Mouse (Mus musculus): ENCODE results near the gene Mrps7.
"Not testable (repeated sequence)": the region's sequence is repeated elsewhere in the genome, so short reads cannot be mapped to it uniquely, and the experiment has no call there.

The Mrps7 gene

DNA sequence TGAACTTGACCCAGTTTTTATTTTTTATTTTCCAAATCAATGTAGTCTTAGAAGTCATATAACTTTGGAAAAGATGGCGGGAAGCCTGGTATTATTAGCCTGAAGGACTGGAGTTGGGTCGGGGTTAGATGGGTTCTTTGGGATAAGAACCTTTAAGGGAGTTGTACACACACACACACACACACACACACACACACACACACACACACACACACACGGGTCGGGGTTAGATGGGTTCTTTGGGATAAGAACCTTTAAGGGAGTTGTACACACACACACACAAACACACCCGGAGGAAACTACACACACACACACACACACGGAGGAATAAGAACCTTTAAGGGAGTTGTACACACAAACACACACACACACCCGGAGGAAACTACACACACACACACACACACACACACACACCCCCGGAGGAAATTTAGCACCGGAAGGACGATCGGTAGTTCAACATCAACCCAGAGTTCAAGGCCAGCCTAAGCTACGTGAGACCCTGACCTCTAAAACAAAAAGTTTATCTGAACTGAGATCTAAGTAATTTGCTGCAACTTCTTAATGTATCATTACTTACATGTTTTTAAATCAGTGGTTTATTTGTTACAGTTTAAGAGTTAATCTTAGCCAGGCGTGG, 24.9 kb downstream of the Mrps7 start:
- no peak for DNase-seq (ENCODE audit: low read depth, low spot score)

DNA sequence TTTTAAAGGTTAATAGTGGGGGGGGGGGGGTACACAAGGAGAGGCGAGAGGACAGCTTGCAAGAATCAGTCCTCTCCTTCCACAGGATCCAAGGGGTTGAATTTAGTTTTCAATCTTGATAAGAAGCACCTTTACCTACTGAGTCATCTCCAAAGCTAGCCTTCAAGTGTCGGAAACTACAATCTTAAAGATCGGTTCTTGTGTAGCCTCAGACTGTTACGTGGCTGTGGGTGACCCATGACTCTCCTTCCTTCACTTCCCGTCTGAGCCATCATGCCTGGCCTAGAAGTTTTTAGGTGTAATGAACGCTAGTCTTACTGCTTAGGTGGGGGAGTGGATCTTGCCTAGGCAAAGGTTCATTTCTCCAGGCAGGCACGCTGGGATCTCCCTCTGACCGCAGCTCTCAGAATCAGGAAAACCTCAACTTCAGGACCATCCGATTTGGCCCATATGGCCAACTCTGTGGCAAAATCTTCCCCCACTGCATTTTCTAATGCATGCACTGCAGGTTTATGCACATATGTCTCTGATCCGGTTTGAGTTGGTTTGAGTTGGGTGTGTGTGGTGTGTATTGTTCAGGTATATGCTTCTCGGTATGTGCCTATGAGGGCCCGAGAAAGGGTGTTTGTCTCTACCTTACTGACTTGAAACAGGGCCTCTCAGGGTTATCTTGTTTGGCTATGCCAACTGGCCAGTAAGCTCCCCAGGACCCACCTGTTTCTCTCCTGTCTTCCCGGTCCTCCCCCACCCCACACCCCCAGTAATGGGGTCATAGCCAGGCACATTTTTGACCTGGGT, 26.2 kb downstream of the Mrps7 start:
- DNase-seq (ENCODE audit: low read depth, low spot score), result no peak

DNA sequence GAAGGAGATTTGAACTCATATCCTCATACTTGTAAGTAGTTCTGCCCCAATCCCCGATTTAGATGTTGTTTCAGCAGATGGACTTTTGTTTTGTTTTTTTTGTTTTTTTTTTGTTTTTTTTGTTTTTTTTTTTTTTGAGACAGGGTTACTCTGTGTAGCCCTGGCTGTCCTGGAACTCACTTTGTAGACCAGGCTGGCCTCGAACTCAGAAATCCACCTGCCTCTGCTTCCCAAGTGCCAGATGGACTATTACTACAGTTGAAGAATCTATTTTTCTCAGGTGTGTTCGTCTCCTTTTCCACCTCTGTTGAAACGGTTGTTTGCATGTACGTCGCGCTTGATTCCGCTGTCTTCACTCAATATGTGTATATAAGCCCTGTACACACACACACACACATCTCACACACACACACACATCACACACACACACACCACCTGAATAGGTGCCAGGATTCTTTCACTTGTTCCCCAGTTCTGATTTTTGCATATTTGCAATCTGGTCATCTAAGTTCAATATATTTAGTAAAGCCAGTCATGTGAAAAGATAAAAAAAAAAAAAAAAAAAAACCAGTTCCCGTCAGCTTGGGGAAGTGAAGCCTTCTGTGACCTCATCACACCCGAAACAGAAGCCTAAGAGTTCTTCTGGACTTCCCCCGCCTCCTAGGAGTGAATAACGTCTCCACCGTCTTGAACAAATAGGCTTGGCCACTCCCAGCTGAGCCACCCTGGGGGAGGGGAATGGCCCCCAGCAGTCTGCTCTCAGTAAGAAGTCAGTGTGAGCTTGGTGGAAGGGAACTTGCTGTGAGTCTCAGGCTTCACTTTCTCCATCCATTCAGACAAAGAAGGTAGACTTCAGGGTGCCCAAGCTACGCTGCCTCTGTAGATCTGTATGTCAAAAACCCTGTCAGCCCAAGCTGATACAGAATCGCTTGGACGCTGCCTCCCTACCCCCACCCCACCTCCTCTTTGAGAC, 27.1 kb downstream of the Mrps7 start:
- no peak for DNase-seq (ENCODE audit: low read depth, low spot score)

DNA sequence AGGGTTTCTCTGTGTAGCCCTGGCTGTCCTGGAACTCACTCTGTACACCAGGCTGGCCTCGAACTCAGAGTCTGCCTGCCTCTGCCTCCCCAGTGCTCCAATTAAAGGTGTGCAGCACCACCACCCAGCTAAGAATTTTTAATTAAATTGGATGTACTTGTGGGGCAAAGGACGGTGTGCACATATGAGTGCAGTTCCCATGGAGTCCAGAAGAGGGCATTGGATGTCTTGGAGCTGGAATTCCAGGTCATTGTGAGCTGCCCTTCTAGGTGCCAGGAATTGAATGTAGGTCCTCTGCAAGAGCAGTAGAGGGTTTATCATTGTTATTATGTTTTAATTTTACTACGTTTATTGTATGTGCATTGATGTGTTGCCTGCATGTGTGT, 27.8 kb downstream of the Mrps7 start:
- DNase-seq (ENCODE audit: low read depth, low spot score), result no peak

DNA sequence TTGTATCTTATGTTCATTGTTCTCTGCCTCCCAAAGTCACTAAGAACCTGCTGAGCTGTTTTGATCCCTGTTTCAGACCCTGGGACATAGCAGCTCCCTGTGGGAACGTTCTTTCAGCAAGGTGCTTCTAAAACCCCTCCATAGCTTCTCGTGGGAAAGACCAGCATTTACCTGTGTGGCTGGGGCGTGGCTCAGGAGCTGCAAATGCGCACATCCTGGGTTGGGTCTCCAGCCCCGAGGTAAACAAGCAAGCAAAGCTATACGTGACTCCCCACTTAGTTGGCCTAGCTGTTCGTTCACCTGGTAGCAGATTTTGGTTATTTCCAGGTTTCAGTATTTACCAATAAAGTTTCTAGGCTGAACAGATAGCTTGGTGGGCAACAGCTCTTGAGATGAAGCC, 28.5 kb downstream of the Mrps7 start:
- no peak for DNase-seq (ENCODE audit: low read depth, low spot score)

DNA sequence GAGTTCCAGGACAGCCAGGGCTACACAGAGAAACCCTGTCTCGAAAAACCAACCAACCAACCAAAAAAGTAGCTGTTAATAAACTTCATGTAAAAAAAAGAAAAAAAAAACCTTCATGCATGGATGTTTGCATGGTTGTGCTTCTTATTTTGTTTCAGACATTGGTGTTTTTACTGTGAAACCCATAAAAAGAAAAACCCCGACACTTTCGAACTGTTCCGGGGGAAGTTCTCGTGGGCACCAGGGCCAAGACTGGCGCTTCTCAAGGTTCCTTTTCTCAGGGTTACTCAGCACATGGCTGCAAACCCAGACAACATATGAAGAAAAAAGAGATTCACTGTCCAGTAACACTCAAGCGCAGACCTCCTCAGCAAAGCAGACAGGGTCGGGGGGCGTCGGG, 29.1 kb downstream of the Mrps7 start:
- DNase-seq (ENCODE audit: low read depth, low spot score), result no peak

DNA sequence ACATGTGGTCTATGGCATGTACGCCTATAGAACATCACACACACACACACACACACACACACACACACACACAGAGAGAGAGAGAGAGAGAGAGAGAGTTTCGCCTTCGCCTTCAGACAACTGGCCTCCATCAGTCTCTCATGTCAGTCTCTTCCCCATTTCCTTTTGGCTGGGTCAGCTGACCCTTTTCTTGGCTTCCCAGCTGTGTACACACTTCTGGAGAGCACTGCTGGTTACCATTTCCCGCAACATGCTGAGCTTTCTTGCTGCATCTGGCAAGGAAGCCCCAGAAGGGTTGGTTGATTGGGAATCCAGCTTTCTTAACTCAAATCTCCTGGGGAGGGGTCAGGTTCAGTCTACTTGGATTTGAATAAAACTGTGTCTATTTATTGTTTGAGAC, 30.4 kb downstream of the Mrps7 start:
- no peak for DNase-seq (ENCODE audit: low read depth, low spot score)

DNA sequence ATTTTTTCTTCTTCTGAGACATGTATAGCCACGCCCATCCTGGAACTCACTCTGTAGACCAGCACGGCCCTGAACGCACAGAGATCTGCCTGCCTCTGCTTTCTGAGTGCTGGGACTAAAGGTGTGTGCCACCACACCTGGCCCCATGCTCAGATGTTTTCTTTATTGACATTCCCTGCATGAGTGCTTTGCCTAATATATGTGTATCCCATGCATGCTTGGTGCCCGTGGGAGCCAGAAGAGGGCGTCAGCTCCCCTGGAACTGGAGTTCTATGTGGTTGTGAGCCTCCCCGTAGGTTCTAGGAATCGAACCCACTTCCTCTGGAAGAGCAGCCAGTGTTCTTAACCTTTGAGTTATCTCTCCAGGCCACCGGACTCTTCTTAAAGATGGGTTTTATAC, 31.3 kb downstream of the Mrps7 start:
- no peak for DNase-seq (ENCODE audit: low read depth, low spot score)

DNA sequence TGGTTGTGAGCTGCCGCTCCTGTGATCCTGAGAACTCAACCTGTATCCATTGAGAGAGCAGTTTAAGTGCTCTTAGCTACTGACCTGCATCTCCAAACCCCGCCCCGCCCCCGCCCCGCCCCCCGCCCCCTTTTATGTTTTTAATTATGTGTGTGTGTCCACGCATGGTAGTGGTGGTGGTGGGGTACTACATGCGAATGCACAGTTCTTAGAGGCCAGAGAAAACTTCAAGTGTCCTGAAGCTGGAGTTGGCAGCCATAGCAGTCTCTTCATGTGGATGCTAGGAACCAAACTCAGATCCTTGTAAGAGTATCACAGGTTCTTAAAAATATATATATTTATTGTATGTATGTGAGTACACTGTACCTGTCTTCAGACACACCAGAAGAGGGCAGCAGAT, 31.8 kb downstream of the Mrps7 start:
- DNase-seq (ENCODE audit: low read depth, low spot score), result no peak

DNA sequence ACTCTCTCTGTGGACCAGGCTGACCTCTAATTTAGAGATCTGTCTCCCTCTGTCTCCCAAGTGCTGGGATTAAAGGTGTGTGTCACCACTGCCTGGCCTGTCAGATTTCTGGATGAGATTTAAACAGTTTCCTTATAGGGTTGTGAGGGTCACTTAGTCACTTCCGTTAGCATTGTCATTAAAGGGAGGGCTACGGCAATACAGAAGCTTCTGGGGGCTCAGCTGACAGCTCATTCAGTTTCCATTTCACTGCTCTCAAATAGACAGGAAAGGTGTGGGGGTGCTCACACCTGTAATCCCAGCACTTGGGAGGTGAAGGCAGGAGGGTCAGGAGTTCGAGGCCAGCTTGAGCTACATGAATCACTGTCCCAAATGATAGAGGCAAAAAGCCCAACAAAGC, 33.2 kb downstream of the Mrps7 start:
- DNase-seq (ENCODE audit: low read depth, low spot score), result no peak

DNA sequence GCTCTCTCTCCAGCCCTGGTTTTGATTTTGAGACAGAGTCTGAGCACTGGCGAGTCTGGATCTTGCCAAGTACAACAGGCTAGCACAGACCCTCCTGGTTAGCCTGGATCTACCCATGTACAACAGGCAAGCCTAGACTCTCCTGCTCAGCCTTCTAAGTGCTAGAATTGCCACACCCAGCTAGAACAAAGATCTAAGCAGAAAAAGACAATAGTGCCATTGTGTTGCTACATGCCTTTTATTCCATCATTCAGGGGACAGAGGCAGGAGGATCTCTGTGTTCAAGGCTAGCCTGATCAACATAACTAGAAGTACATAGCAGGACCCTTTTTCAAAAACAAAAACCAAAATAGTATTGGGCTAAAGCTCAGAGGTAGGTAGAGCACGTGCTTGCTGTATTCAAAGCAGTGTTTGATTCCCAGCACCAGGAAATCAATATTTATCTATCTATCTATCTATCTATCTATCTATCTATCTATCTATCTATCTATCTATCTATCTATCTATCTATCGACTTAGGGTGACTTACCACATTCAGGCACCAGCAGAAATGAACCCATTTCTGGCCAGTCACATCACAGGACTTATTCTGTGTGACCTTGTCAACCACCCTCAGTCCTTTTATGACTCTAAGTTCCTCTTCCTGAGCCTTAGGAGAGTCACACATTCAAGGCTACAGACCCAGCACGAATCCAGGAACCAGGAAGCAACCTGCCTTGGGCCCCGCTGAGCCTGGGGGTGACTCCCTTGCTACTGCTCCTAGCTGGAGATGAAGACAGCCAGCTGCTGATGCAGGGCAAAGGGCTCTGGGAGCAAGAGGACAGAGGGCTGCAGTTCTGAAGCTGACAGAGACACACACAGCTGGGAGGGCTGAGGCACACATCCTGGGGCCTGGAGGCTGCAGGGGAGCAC, 35.0 kb downstream of the Mrps7 start:
- DNase-seq (ENCODE audit: low read depth, low spot score), result no peak

DNA sequence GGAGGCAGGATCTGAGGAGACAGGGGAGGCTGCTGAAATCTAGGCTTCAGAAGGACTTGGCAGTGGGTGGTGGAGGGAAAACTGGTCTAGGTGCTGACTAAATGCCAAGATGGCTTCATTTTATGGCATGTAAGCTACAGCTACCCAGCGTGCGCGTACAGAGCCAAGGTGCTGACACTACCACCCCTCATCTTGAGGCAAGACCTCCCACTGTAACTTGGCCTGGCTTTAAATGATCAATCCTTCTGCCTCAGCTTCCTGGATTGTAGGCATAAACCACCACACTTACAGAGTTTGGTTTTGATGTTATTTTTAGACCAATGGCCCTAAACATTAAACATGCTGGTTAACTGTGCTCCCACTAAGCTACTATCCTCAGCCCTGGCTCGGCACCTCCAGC, 35.8 kb downstream of the Mrps7 start:
- DNase-seq (ENCODE audit: low read depth, low spot score), result no peak

DNA sequence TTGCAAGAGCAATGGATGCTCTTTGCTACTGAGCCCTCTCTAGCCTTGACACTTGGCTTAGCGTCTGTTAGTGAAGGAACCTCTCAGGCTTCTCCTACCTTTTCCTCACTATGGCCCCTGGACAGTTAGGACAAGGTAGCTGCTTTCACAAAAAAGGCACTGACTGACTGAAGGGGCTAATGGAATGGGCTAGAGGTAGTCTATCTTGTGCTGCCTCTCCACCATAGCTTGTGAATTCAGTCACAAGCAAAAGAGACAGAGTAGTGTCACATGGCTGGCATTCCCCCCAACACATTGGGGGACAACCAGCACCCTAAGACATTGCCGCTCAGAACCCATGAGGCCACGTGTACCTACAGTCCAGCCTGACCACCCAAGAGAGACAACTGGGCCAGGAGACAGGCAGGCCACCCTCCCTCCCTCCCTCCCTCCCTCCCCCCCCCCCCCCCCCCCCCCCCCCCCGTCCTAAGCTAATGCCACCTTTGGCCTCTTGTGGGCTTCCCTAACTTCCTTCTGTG, 36.6 kb downstream of the Mrps7 start:
- no peak for DNase-seq (ENCODE audit: low read depth, low spot score)

DNA sequence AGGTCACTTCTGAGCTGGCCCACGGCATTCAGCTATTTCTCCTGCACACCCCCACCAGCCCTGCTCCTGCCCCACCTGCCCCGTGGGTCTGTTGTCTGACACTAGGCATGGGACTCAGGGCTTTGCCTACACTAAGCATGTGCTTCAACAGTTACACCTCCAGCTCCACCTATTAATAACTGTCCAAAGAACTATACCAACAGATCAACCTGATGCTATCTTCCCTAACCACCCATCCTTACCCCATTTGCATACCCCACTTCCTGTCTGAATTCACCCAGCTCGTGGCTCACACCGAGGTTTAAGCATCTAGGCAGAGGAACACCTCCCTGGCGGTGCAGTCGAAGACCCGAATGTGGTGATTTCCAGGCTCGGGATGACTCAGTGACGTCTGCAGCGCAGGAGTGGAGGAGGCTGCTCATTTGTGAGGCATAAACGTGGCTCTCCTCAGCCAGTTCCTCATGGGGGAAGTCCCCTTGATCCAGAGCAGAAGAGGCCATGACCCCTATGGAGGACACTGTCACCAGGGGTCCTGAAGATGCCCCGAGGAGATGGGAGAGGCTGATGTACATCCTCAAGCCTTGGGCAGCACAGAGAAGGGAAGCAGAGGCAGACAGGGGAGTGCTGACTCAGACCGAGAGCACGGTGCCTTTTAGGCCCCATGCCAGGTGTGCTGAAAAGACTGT, 37.4 kb downstream of the Mrps7 start:
- no peak for DNase-seq (ENCODE audit: low read depth, low spot score)

DNA sequence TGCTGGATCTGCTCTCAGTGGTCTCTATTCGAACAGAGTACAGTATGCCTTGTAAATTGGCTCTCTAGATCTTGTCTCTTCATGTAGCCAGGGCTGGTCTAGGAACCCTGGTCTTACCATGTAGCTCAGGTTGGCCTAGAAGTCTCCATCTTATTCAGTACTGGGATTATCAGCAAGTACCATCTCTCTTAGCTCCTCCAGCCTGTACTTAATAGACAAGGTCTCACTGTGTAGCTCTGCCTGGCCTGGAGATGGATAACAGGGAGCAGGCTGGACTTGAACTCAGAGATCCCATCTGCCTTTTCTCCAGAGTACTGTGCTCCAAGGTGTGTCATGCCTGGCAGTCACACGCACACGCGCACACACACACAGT, 37.9 kb downstream of the Mrps7 start:
- DNase-seq (ENCODE audit: low read depth, low spot score), result no peak

DNA sequence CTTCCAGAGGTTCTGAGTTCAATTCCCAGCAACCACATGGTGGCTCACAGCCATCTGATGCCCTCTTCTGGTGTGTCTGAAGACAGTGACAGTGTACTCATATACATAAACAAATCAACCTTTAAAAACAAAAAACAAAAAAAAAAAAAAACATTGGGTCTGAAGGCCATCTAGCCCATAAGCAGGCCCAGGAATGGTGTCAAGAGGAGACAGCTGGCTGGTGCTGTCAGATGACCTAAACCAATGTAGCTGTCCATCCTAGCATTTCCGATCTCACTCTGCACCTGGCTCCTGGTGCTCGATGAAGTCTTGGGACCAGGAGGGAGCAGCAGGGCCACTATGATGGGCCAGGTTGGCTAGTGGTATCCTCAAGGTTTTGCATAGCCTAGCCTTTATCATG, 39.0 kb downstream of the Mrps7 start:
- DNase-seq (ENCODE audit: low read depth, low spot score), result no peak

DNA sequence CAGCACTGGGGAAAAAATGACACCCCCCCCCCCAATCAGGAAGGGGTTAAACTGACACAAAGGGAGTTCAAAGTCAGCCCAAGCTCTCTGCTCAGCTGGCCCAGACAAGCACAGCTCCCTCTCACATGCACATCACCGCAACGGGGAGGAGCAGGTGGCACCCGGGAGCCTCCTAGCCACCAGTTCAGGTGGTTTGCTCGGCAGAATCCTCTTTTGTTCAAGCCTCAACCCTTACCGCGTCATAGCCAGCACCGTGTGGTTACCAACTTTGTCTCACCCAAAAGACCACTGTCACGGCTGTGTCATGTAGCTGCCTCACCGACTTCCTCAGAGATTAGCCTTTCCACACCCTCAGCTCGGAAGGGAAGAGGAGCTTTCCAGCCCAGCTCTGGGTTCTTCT, 39.5 kb downstream of the Mrps7 start:
- no peak for DNase-seq (ENCODE audit: low read depth, low spot score)

DNA sequence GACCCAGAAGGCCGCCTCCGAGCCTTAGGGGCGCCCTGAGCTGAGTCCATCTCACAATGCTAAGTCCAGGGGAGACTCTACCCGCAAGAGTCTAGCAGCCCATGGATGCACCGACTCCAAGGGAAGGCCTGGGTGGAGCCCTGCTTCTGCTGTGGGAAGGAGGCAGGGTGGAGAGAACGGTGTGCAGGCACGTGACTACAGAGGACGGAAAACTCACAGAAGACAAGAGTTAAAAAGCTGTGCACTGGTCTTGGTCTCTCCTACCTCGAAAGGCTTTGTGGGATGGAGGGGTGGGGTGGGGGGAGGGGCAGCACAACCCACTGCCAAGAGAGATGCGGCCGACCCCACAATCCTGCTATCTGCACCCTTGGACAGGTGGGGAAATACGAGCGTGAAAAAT, 40.6 kb downstream of the Mrps7 start:
- no peak for DNase-seq (ENCODE audit: low read depth, low spot score)

DNA sequence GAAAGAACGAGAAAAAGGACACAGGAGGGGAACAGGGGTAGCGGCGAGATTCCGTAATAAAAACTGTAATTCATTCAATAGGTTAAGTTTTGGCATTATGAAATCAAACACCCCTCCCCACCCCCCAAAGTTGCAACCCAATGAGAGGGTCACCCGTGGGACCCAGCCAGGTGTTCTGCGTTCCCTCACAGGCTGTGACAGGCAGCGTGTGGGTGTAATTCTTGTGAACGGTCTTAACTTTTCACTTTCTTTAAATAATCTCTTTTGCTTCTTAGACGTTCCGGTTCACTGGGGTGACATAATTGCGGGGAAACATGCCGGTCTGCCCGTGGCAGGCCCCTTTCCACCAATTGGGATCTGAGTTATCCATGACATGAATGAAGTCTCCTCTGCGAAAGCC, 41.8 kb downstream of the Mrps7 start:
- DNase-seq (ENCODE audit: low read depth, low spot score), result not testable (repeated sequence)

DNA sequence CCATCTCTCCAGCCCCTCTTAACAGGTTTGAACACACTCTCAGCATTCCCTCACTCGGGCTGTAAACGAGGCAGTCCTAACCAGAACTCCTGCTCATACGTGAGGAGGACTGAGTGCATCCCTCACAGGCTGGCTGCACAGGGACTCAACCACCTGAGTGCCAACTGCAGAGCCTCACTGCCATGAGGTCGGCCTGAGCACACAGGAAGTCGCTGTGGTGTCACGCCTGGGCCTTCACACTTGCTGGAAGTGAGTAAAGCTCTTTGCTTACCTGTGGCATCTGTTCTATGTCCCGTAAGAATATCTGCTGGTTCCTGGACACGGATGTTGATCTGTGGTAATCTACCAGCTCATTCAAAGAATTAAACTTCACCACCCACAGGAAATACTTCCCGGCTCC, 42.7 kb downstream of the Mrps7 start:
- DNase-seq (ENCODE audit: low read depth, low spot score), result no peak

DNA sequence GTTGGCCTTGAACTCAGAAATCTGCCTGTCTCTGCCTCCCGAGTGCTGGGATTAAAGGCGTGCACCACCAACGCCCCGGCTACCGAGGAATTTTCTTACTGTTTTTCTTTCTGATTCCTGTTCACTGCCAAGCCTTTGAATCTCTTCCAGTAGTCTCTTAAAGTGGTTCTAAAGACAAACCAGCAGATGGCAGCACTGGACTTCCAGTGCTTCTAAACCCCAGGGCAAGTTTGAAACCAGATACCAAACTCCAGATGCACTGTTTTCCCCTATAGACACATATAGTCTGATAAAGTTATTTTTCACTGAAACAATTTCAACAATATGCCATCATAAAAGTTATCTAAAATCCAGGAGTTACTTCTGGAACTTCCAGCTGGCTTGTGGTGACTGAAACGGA, 43.7 kb downstream of the Mrps7 start:
- DNase-seq (ENCODE audit: low read depth, low spot score), result peak; percentile 59
